Mouse (Mus musculus) intestine, postnatal 0 days (tissue): ENCODE measurements around the gene Usp5. TPM values are rescaled to one million over a fixed set of nuclear protein-coding genes. Genes with fewer than 3 reads are reported as not detected.

Source experiments
- ATAC-seq: fragments of 200-750 bp; cut with Nextera tagmentation; 2 replicates; pipeline ENCODE4 v1.8.0; 2017; ENCODE audit warnings: mild to moderate bottlenecking, moderate TSS enrichment, moderate library complexity
- H3K27ac ChIP-seq: fragments of 300-500 bp; sonication (generic); 2 replicates; pipeline ENCODE4 v1.5.1; 2014; ENCODE audit warnings: mild to moderate bottlenecking, low read depth, low read length, moderate library complexity
- H3K27me3 ChIP-seq: fragments of 300-500 bp; sonication (generic); replicated peaks from 2 replicates; pipeline ENCODE4 v1.6.1; 2014; ENCODE audit warnings: low read length, mixed read lengths; ENCODE audit not compliant: control insufficient read depth, insufficient read depth
- H3K36me3 ChIP-seq: fragments of 300-500 bp; sonication (generic); 2 replicates; pipeline ENCODE4 v1.6.1; 2014; ENCODE audit warnings: mild to moderate bottlenecking, moderate library complexity; ENCODE audit not compliant: control insufficient read depth, insufficient read depth
- H3K4me1 ChIP-seq: fragments of 300-500 bp; sonication (generic); replicated peaks from 2 replicates; pipeline ENCODE4 v1.6.1; 2014; ENCODE audit warnings: antibody characterized with exemption, low read length, mixed read lengths; ENCODE audit not compliant: control insufficient read depth, insufficient read depth
- H3K4me2 ChIP-seq: fragments of 300-500 bp; sonication (generic); replicated peaks from 2 replicates; pipeline ENCODE4 v1.6.1; 2014; ENCODE audit warnings: low read depth, mild to moderate bottlenecking, moderate library complexity
- H3K4me3 ChIP-seq: fragments of 300-500 bp; sonication (generic); 2 replicates; pipeline ENCODE4 v1.5.1; 2014; ENCODE audit warnings: low read depth, low read length
- H3K9ac ChIP-seq: fragments of 300-500 bp; sonication (generic); 2 replicates; pipeline ENCODE4 v1.6.1; 2014; ENCODE audit warnings: mild to moderate bottlenecking, low read depth, low read length
- H3K9me3 ChIP-seq: fragments of 300-500 bp; sonication (generic); 2 replicates; pipeline ENCODE4 v1.6.1; 2016; ENCODE audit warnings: mixed run types; ENCODE audit not compliant: control insufficient read depth
- CTCF ChIP-seq: sonication (generic); IDR thresholded peaks from 2 replicates; pipeline ENCODE4 v1.5.1; 2016; ENCODE audit warnings: low read depth, mild to moderate bottlenecking, control low read depth, antibody characterized with exemption, moderate library complexity
- WGBS: fragments of 180-500 bp; shearing (Covaris S2); extraction: QIAGEN DNeasy Blood & Tissue Kit; methylation state at CpG from one replicate; pipeline ENCODE4 v1.1.7; 2014; 5-methylcytosine and 5-hydroxymethylcytosine counted together
- polyA plus RNA-seq: library from polyadenylated mRNA; unstranded; fragments of >200 nt; fragmentation: Nextera tagmentation; extraction: Ambion mirVana; gene quantifications from 2 replicates; pipeline ENCODE4 v1.2.1, GENCODE M21; 2015

Usp5 gene
- 44.8 and 45.0 TPM in 2 replicates for polyA plus RNA-seq

GRCm38 (mm10) chr6:124828868-124829798 is at the start of gene Usp5, which contains the start of gene Cdca3:
Usp5 (minus strand) TSS chr6:124829484.
Cdca3 (plus strand) TSS chr6:124829547.
- Histone ChIP-seq H3K36me3 (peaks cover 46% of the 10 kb centered on the region), H3K4me3 (peak within 1 kb of the TSS; percentile 68), H3K9me3 (no peaks in the 10 kb centered on the region), H3K9ac (peak within 1 kb of the TSS; percentile 54), H3K4me1 (peaks cover 5% of the 10 kb centered on the region; the same call in 1 of the 2 replicates), H3K27ac (peak within 1 kb of the TSS; percentile 73), H3K4me2 (peak within 1 kb of the TSS; percentile 83), H3K27me3 (no peaks in the 10 kb centered on the region)
- WGBS, result under 1% methylated on average over 55 of the region's 55 CpGs
- peak; percentile 50 for TF ChIP-seq CTCF
- peak; percentile 94 for ATAC-seq

DNA sequence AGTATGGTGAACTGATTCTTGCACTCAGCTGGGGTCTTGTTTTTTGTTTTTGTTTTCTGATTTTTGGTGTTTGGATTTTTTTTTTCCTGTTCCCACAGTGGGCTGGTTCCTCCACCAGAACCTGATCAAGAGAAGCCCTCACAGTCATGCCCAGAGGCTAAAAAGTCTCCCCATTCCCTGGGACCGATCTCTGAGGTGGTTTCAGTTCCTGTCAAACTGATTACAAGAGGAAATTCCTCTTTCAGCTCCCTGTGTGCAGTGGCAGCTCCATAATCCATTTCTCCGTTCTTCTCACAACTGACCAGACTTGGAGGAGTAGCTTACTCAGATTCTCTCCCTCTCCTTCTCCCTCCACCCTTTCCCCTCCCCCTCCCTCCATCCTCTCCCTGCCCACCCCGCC is 45.1 kb upstream of the Usp5 start:
- Histone ChIP-seq H3K27me3 (no peaks in the 10 kb centered on the region), H3K27ac (no peak overlapping the region), H3K9me3 (no peaks in the 10 kb centered on the region), H3K4me1 (no peaks in the 10 kb centered on the region), H3K4me2 (no peak overlapping the region), H3K4me3 (no peak overlapping the region), H3K9ac (no peak overlapping the region), H3K36me3 (no peaks in the 10 kb centered on the region)
- WGBS, result 39% methylated on average over 2 of the region's 3 CpGs
- ATAC-seq, result no peak
- no peak for TF ChIP-seq CTCF

DNA sequence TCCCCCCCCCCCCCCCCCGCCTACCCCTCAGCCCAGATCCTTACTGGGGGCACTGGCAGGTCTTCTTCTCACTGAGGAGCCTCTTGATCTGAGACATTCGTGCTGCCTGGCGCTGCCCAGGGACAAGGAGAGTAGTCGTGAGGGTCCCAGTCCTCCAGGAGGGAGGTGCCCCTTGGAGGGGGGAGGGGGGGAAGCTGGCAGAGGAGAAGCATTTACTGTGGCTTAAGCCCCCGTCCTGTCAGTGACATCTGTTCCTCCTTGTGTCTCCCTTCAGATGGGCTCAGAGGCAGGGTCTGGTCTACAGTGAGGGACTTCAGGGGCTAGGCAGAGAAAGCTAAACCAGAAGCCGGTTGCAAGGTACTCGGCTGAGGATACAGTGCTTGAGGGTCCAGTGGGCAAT is 37.3 kb upstream of the Usp5 start:
- whole genome bisulfite sequencing, result 72% methylated on average over 6 of the region's 7 CpGs
- peaks cover 8% of the 10 kb centered on the region; the same call in 1 of the 2 replicates for H3K27me3 ChIP-seq
- no peak overlapping the region for H3K4me3 ChIP-seq
- no peak overlapping the region for H3K4me2 ChIP-seq
- no peaks in the 10 kb centered on the region for H3K36me3 ChIP-seq
- H3K9ac ChIP-seq, result no peak overlapping the region
- H3K4me1 ChIP-seq, result peaks cover 4% of the 10 kb centered on the region; the same call in 1 of the 2 replicates
- no peak overlapping the region for H3K27ac ChIP-seq
- no peaks in the 10 kb centered on the region for H3K9me3 ChIP-seq
- TF ChIP-seq CTCF, result no peak
- no peak for ATAC-seq

- 61% methylated on average over 17 of the region's 18 CpGs for WGBS
These were observed 36.6 kb upstream of the Usp5 start for GRCm38 (mm10) chr6:124865766-124866362.

GRCm38 (mm10) chr6:124863658-124864298 is 34.5 kb upstream of the Usp5 start, which contains the start of gene Gpr162:
Gpr162 (minus strand) TSS chr6:124863983.
- H3K4me1 ChIP-seq, result peaks cover 4% of the 10 kb centered on the region; the same call in 1 of the 2 replicates
- ATAC-seq, result peak; percentile 63
- peak within 1 kb of the TSS; percentile 87 for H3K4me2 ChIP-seq
- WGBS, result 1% methylated on average over 42 of the region's 43 CpGs
- peak within 1 kb of the TSS; percentile 48 for H3K4me3 ChIP-seq
- peaks cover 27% of the 10 kb centered on the region for H3K27me3 ChIP-seq
- peak within 1 kb of the TSS; percentile 40 for H3K9ac ChIP-seq
- no peak within 1 kb of the TSS for H3K27ac ChIP-seq
- H3K9me3 ChIP-seq, result no peaks in the 10 kb centered on the region
- TF ChIP-seq CTCF, result peak; percentile 40
- no peaks in the 10 kb centered on the region for H3K36me3 ChIP-seq

More at GRCm38 (mm10) chr6:124865766-124866362, 36.6 kb upstream of the Usp5 start:
- TF ChIP-seq CTCF, result no peak
- no peak overlapping the region for H3K4me3 ChIP-seq
- no peak overlapping the region for H3K4me2 ChIP-seq
- H3K9ac ChIP-seq, result no peak overlapping the region
- no peak overlapping the region for H3K27ac ChIP-seq
- H3K9me3 ChIP-seq, result no peaks in the 10 kb centered on the region
- H3K36me3 ChIP-seq, result no peaks in the 10 kb centered on the region
- H3K4me1 ChIP-seq, result peaks cover 4% of the 10 kb centered on the region; the same call in 1 of the 2 replicates
- peaks cover 12% of the 10 kb centered on the region for H3K27me3 ChIP-seq
- no peak for ATAC-seq
